8 mouse cellular contexts compared by ENCODE assay signal in the genomic region with DNA sequence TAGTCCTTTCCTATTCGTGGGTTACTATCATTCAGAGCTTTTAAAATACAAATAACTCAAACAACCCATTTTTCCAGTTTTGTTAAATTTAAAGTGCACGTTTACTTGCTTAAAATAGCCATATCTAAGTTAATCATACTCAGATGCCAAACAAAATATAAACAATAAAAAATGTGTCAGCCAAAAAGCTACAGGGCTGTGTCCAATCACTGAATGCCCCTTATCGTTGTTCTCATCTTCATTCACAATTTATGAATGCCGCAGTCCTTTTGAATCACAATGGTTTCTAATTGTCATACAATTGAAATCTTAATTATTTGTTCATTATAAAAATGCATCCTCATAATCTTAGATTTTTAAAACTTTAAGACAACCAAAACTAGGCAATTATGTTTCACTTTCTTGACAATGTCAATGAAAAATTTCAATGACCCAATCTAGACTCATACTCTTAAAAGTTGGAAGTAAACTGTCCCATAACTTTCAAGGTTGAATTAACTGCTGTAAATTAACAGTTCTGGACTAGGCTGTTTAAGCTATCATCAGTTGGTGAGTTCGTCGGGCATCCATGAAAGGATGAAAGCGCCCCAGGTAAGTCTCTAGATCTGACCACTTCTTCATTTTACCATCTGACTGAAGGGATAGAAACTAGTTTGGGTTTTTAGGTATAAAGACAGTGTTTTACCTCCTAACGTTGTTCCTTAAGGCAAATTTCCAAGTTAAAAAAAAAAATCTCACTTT.
DNase-seq lines count a peak whose midpoint lies in the region; ATAC-seq and TF ChIP-seq lines count a peak whose summit lies in the region.

No protein-coding gene starts in this region.

- ATAC-seq in heart, embryonic 16.5 days (replicated peaks; ENCODE audit: extremely low read depth, insufficient read depth, low FRiP score): no peak
- ATAC-seq in liver, embryonic 15.5 days (ENCODE audit: insufficient read depth): no peak

- 3% methylated on average over 8 of the region's 8 CpGs for whole genome bisulfite sequencing in heart, adult 2 months
- WGBS in heart, embryonic 16.5 days: 4% methylated on average over 8 of the region's 8 CpGs
- WGBS in liver, embryonic 15.5 days (ENCODE audit: insufficient replicate concordance): 23% methylated on average over 8 of the region's 8 CpGs

- no peaks in the 10 kb centered on the region for H3K27me3 ChIP-seq in heart, adult 2 months (ENCODE audit: control insufficient read depth, insufficient read depth, low read length)
- H3K27me3 ChIP-seq in ES-Bruce4 (ENCODE audit: control insufficient read depth, insufficient read depth, low read length, poor library complexity, severe bottlenecking): no peaks in the 10 kb centered on the region
- H3K27me3 ChIP-seq in heart, embryonic 16.5 days (ENCODE audit: control insufficient read depth, insufficient read depth, low read length): no peaks in the 10 kb centered on the region
- peaks cover 63% of the 10 kb centered on the region for H3K27me3 ChIP-seq in liver, embryonic 15.5 days

- peaks cover 12% of the 10 kb centered on the region for H3K79me2 ChIP-seq in heart, adult 2 months (replicated peaks; ENCODE audit: control insufficient read depth, insufficient read depth, low read length)

- no peak for TF ChIP-seq POLR2A in heart, adult 2 months (IDR thresholded peaks at IDR 0.05; ENCODE audit: insufficient read depth, low read depth, low read length)
- TF ChIP-seq POLR2A in ES-Bruce4 (IDR thresholded peaks at IDR 0.05; ENCODE audit: insufficient read depth, low read length): no peak

- H3K27ac ChIP-seq in heart, adult 2 months: peak overlapping the region; percentile 100
- no peak overlapping the region for H3K27ac ChIP-seq in ES-Bruce4 (ENCODE audit: insufficient read depth, low read length)
- peak overlapping the region; percentile 100 for H3K27ac ChIP-seq in heart, embryonic 16.5 days (ENCODE audit: low read length)
- no peak overlapping the region for H3K27ac ChIP-seq in liver, embryonic 15.5 days (replicated peaks)

- TF ChIP-seq CTCF in heart, adult 2 months (IDR thresholded peaks at IDR 0.05): no peak
- no peak for TF ChIP-seq CTCF in ES-Bruce4 (IDR thresholded peaks at IDR 0.05; ENCODE audit: low read depth, low read length)

- no peaks in the 10 kb centered on the region for H3K9me3 ChIP-seq in ES-Bruce4 (replicated peaks; ENCODE audit: control insufficient read depth, insufficient read depth, low read length, poor library complexity, severe bottlenecking)
- no peaks in the 10 kb centered on the region for H3K9me3 ChIP-seq in heart, embryonic 16.5 days (replicated peaks; ENCODE audit: control insufficient read depth, low read length)
- H3K9me3 ChIP-seq in liver, embryonic 15.5 days (replicated peaks): no peaks in the 10 kb centered on the region

- H3K4me2 ChIP-seq in heart, embryonic 16.5 days (ENCODE audit: low read depth, low read length): peak overlapping the region; percentile 74
- peak overlapping the region; percentile 38; the same call in 1 of the 2 replicates for H3K4me2 ChIP-seq in liver, embryonic 15.5 days

- peak overlapping the region; percentile 96 for H3K4me3 ChIP-seq in heart, adult 2 months
- no peak overlapping the region for H3K4me3 ChIP-seq in ES-Bruce4 (ENCODE audit: low read depth, low read length)
- peak overlapping the region; percentile 99 for H3K4me3 ChIP-seq in heart, embryonic 16.5 days (ENCODE audit: low read length)
- H3K4me3 ChIP-seq in liver, embryonic 15.5 days (replicated peaks): peak overlapping the region; percentile 58

- TF ChIP-seq EP300 in heart, adult 2 months (IDR thresholded peaks at IDR 0.05; ENCODE audit: insufficient read depth, low read depth, low read length): no peak
- no peak for TF ChIP-seq EP300 in ES-Bruce4 (IDR thresholded peaks at IDR 0.05; ENCODE audit: insufficient read depth, low read depth, low read length)

- peaks cover 22% of the 10 kb centered on the region for H3K36me3 ChIP-seq in heart, adult 2 months (ENCODE audit: control insufficient read depth, insufficient read depth, low read length)
- H3K36me3 ChIP-seq in ES-Bruce4 (ENCODE audit: control insufficient read depth, insufficient read depth, low read length, poor library complexity, severe bottlenecking): no peaks in the 10 kb centered on the region
- no peaks in the 10 kb centered on the region for H3K36me3 ChIP-seq in heart, embryonic 16.5 days (ENCODE audit: control insufficient read depth, insufficient read depth)
- H3K36me3 ChIP-seq in liver, embryonic 15.5 days (replicated peaks): no peaks in the 10 kb centered on the region

- DNase-seq in heart, adult 2 months: no peak
- DNase-seq in heart, postnatal 14 days: no peak
- DNase-seq in frontal cortex, postnatal 36 days (ENCODE audit: low spot score in 2 of 2): no peak
- DNase-seq in cerebellum, adult 8-10 months: no peak
- DNase-seq in gastrocnemius, adult 18-20 months (ENCODE audit: low spot score): no peak

- H3K9ac ChIP-seq in heart, adult 2 months (ENCODE audit: low read depth, low read length): peak overlapping the region; percentile 52; the same call in 1 of the 2 replicates
- peak overlapping the region; percentile 93 for H3K9ac ChIP-seq in ES-Bruce4 (ENCODE audit: low read depth, poor library complexity, severe bottlenecking)
- H3K9ac ChIP-seq in heart, embryonic 16.5 days (ENCODE audit: low read length): peak overlapping the region; percentile 100
- H3K9ac ChIP-seq in liver, embryonic 15.5 days: no peak overlapping the region

- peaks cover 14% of the 10 kb centered on the region for H3K4me1 ChIP-seq in heart, adult 2 months (ENCODE audit: control insufficient read depth, insufficient read depth, low read length)
- H3K4me1 ChIP-seq in ES-Bruce4 (ENCODE audit: control insufficient read depth, insufficient read depth, low read length): no peaks in the 10 kb centered on the region
- peaks cover 21% of the 10 kb centered on the region for H3K4me1 ChIP-seq in heart, embryonic 16.5 days (ENCODE audit: control insufficient read depth, insufficient read depth, low read length)
- H3K4me1 ChIP-seq in liver, embryonic 15.5 days (replicated peaks): peaks cover 6% of the 10 kb centered on the region

- intact Hi-C loops in heart, adult 2 months (cut with DNase I): loop anchor here (2.0 to 10.0 kb wide), 5 partner anchors 35 to 439 kb away; no protein-coding TSS in a partner anchor
- intact Hi-C loops in heart, postnatal 14 days (cut with DNase I): loop anchor here (2.0 to 5.0 kb wide), 4 partner anchors 35 to 436 kb away; no protein-coding TSS in a partner anchor

Comparison
In these comparisons a context has a peak if more than half of its experiments do, and no peak if none do; other contexts are left out.
1. H3K27ac ChIP-seq: peak in heart, adult 2 months (single experiment) and heart, embryonic 16.5 days (single experiment); none in ES-Bruce4 (single experiment) and liver, embryonic 15.5 days (single experiment).